Mouse (Mus musculus): ENCODE results near the gene Capns2. TPM values are rescaled to one million over a fixed set of nuclear protein-coding genes. Genes with fewer than 3 reads are reported as not detected.

Gene Capns2
- 0.39 and 0.46 TPM in 2 replicates for polyA plus RNA-seq (2012; rRNA removed)

DNA sequence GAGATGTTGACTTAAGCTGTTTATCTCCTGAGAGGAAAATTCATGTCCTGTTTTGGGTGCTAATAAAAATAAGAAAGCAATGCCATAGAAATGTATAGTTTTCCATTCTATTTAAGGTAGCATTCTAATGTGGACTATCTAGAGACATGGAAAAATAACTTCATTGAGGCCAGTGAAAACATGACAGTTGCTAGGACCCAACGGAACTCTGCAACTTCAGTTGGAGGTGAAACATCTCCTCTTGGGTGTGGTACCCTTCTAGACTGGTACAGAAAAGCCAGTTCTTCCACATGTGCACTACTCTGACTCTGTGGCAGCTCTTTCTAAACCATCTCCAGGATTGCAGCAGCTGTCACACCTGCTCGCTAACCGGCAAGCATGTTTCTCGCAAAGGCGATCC is at the start of gene Capns2:
TSS of gene Capns2 (plus strand) at position 301 of the 400 bp plus-strand sequence.
- no peaks in the 10 kb centered on the region for H3K27me3 ChIP-seq (ENCODE audit: control insufficient read depth, insufficient read depth, low read length)
- 96% methylated on average over 5 of the region's 5 CpGs for WGBS
- no peak for DNase-seq
- no peaks in the 10 kb centered on the region; the same call in 1 of the 2 replicates for H3K4me1 ChIP-seq (ENCODE audit: control insufficient read depth, insufficient read depth, low read length)
- no peak for TF ChIP-seq POLR2A (IDR thresholded peaks at IDR 0.05; ENCODE audit: borderline replicate concordance, insufficient read depth, low read length)
- TF ChIP-seq CTCF (IDR thresholded peaks at IDR 0.05; ENCODE audit: borderline replicate concordance, insufficient read depth, low read depth, low read length): no peak
- H3K27ac ChIP-seq (ENCODE audit: insufficient read depth, low read length): no peak within 1 kb of the TSS
- no peak within 1 kb of the TSS for H3K4me3 ChIP-seq (replicated peaks; ENCODE audit: insufficient read depth, low read depth, low read length)

DNA sequence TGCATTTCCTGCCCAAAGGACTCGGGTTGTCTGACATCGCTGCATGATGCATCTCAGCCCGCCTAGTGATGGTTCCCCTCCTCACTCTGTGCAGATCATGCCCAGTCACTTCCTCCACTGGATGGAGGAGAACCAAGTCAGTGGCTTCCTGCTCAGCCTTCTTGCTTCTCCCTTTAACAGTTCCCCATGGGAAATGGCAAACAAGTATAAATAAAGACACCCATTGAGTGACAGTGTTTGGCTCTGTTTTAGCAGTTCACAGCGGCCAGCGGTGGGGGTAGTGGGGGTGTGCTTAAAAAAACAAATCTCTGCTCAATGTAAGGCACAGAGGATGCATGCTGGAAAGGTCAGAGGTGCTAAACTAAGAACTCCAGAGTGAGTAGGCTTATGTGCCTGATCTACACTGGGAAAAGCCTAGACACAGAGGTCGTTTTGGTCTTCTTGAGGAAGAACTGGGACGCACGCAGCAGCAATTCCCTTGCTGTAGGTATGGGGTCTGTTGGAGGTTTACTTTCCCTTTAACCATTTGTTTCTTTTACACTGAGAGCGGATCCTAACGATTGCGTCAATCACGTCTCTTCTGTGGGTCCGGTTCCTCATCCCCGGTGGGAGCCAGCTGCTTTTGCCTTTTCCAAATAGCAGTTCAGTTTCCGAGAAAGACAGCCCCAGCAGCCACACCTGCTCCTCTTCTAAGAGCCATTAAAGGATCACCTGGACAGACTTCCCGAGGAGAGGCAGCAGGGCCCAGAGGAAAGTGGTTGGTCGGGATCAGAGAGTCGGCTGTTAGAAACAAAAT is 47.8 kb upstream of the Capns2 start:
- no peaks in the 10 kb centered on the region; the same call in 1 of the 2 replicates for H3K4me1 ChIP-seq (ENCODE audit: control insufficient read depth, insufficient read depth, low read length)
- TF ChIP-seq CTCF (IDR thresholded peaks at IDR 0.05; ENCODE audit: borderline replicate concordance, insufficient read depth, low read depth, low read length): no peak
- TF ChIP-seq POLR2A (IDR thresholded peaks at IDR 0.05; ENCODE audit: borderline replicate concordance, insufficient read depth, low read length): no peak
- H3K27me3 ChIP-seq (ENCODE audit: control insufficient read depth, insufficient read depth, low read length): no peaks in the 10 kb centered on the region; the same call in 1 of the 2 replicates
- no peak for DNase-seq
- 56% methylated on average over 18 of the region's 18 CpGs for WGBS
- no peak overlapping the region for H3K4me3 ChIP-seq (replicated peaks; ENCODE audit: insufficient read depth, low read depth, low read length)
- no peak overlapping the region for H3K27ac ChIP-seq (ENCODE audit: insufficient read depth, low read length)

DNA sequence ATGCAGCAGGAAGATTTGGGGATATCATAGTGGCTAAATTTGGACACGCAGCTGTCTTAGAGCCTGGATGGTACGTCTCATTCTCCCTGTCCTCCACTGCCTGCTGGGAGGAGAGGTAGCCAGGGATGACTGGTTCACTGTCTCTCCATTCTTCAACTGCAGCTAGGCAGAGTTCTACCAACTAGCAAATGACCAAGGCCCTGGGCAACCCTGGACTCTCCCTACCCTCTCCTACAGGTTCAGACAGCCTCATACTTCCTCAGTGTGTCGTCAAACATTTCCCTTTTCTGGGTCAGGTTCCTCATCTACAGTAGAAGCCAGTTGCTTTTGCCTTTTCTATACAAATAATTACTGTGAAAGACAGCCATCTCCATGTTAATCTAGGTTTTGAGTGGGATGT is 46.5 kb upstream of the Capns2 start:
- H3K4me3 ChIP-seq (replicated peaks; ENCODE audit: insufficient read depth, low read depth, low read length): no peak overlapping the region
- H3K27ac ChIP-seq (ENCODE audit: insufficient read depth, low read length): no peak overlapping the region
- H3K4me1 ChIP-seq (ENCODE audit: control insufficient read depth, insufficient read depth, low read length): no peaks in the 10 kb centered on the region; the same call in 1 of the 2 replicates
- WGBS: 78% methylated on average over 3 of the region's 3 CpGs
- DNase-seq: no peak
- no peaks in the 10 kb centered on the region; the same call in 1 of the 2 replicates for H3K27me3 ChIP-seq (ENCODE audit: control insufficient read depth, insufficient read depth, low read length)
- no peak for TF ChIP-seq POLR2A (IDR thresholded peaks at IDR 0.05; ENCODE audit: borderline replicate concordance, insufficient read depth, low read length)
- TF ChIP-seq CTCF (IDR thresholded peaks at IDR 0.05; ENCODE audit: borderline replicate concordance, insufficient read depth, low read depth, low read length): no peak

DNA sequence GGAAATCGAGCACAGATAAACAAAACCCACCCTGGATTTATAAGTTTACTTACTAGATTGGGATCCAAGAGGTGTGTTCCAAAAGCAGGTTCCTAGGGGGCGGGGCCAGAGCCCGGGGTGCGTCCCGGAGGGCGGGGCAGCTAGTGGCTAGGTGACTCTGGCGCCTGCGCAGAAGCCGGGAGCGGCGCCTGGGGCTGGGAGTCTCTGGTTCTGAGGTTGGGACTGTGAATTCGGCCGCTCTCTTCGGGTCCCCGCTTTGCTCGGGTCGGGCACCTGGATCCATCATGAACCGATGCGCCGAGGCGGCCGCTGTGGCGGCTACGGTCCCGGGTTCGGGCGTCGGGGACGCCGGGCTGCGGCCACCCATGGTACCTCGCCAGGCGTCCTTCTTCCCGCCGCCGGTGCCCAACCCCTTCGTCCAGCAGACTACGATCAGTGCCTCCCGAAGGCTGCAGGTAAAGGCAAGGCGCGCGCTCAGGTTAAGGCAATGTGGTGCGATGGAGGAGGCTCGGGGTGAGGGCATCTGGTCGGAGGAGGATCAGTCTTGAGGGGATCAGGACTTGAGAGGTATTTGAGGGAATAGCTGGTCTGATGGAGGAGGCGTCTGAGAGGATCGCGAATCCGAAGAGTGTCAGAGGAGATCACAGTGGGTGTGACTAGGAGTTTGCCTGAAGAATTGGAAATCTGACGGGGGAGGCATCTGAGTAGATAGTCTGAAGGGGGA is 45.9 kb upstream of the Capns2 start, which contains the start of gene Lpcat2:
TSS of gene Lpcat2 (plus strand) at position 169 of the 724 bp plus-strand sequence.
- no peaks in the 10 kb centered on the region; the same call in 1 of the 2 replicates for H3K27me3 ChIP-seq (ENCODE audit: control insufficient read depth, insufficient read depth, low read length)
- peak; percentile 54 to 55 for DNase-seq
- no peaks in the 10 kb centered on the region; the same call in 1 of the 2 replicates for H3K4me1 ChIP-seq (ENCODE audit: control insufficient read depth, insufficient read depth, low read length)
- TF ChIP-seq CTCF (IDR thresholded peaks at IDR 0.05; ENCODE audit: borderline replicate concordance, insufficient read depth, low read depth, low read length) (no peak), POLR2A (IDR thresholded peaks at IDR 0.05; ENCODE audit: borderline replicate concordance, insufficient read depth, low read length) (no peak)
- H3K4me3 ChIP-seq (replicated peaks; ENCODE audit: insufficient read depth, low read depth, low read length): peak within 1 kb of the TSS; percentile 53
- H3K27ac ChIP-seq (ENCODE audit: insufficient read depth, low read length): no peak within 1 kb of the TSS
- WGBS: 2% methylated on average over 50 of the region's 50 CpGs

DNA sequence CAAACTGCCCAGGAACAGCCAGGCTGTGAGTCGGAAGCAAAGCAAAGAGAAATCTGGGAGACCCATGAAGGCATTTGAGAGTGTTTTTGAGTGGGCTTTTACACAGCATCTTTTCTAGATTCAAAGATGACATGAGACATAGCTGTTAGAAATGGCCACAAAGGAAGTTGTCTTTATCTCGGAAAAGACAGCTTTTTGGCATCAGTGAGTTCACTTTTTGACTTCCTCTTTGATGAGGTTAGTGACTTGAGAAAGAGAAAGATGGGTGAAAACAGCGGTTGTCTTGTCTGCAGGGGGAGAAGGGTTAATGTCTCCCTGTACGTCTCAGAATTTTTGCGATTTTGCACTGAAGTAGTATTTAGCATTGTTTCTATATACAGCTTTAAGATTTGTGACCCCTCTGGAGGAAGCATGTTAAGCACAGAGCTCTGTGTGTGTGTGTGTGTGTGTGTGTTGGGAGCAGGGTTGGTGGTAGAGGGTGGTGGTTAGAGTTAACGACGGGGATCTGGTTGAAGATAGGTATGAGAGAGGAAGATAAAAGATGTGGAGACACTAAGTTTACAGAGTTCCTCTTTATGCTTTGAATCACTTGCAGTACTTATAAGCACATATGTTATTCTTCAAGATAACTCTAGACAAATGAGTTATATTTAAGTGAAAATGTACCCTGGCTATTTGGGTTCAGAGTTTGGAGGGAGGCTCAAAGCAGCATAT is 44.8 kb upstream of the Capns2 start:
- Histone ChIP-seq H3K4me3 (replicated peaks; ENCODE audit: insufficient read depth, low read depth, low read length) (no peak overlapping the region), H3K4me1 (ENCODE audit: control insufficient read depth, insufficient read depth, low read length) (no peaks in the 10 kb centered on the region; the same call in 1 of the 2 replicates), H3K27ac (ENCODE audit: insufficient read depth, low read length) (no peak overlapping the region), H3K27me3 (ENCODE audit: control insufficient read depth, insufficient read depth, low read length) (no peaks in the 10 kb centered on the region; the same call in 1 of the 2 replicates)
- no peak for TF ChIP-seq POLR2A (IDR thresholded peaks at IDR 0.05; ENCODE audit: borderline replicate concordance, insufficient read depth, low read length)
- no peak for TF ChIP-seq CTCF (IDR thresholded peaks at IDR 0.05; ENCODE audit: borderline replicate concordance, insufficient read depth, low read depth, low read length)
- no peak for DNase-seq
- 94% methylated on average over 7 of the region's 7 CpGs for WGBS

DNA sequence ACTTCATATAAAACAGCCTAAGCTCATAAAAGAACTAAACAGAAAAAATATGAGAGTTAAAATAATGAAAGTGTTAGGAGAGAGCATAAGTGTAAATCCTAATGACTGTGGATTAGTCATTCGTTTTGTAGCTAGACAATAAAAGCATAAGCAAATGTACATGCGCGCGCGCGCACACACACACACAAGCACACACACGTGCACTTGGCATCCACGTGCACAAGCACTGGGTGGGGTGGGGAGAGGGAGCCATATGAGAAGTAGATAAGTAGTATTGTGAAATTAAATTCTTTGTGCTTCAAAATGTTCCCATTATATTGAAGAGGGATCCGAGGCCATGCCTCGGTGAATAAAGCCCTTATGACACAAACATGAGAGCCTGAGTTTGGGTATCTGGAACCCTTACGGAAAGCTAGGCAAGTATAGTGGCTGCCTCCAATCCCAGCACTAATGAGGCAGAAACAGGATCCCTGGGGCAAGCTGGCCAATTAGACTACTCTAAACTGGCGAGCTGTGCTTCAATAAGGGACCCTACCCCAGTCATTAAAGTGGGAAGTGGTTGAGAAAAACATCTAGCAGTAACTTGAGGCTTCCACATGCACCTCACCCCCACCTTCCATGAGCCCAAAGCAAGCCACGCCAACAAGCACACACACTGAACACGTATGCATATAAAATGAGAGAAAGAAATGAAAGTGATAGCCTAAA is 42.6 kb upstream of the Capns2 start:
- no peak for TF ChIP-seq CTCF (IDR thresholded peaks at IDR 0.05; ENCODE audit: borderline replicate concordance, insufficient read depth, low read depth, low read length)
- TF ChIP-seq POLR2A (IDR thresholded peaks at IDR 0.05; ENCODE audit: borderline replicate concordance, insufficient read depth, low read length): no peak
- H3K27ac ChIP-seq (ENCODE audit: insufficient read depth, low read length): no peak overlapping the region
- 86% methylated on average over 14 of the region's 14 CpGs for WGBS
- DNase-seq: no peak
- no peaks in the 10 kb centered on the region; the same call in 1 of the 2 replicates for H3K27me3 ChIP-seq (ENCODE audit: control insufficient read depth, insufficient read depth, low read length)
- H3K4me1 ChIP-seq (ENCODE audit: control insufficient read depth, insufficient read depth, low read length): no peaks in the 10 kb centered on the region
- no peak overlapping the region for H3K4me3 ChIP-seq (replicated peaks; ENCODE audit: insufficient read depth, low read depth, low read length)

DNA sequence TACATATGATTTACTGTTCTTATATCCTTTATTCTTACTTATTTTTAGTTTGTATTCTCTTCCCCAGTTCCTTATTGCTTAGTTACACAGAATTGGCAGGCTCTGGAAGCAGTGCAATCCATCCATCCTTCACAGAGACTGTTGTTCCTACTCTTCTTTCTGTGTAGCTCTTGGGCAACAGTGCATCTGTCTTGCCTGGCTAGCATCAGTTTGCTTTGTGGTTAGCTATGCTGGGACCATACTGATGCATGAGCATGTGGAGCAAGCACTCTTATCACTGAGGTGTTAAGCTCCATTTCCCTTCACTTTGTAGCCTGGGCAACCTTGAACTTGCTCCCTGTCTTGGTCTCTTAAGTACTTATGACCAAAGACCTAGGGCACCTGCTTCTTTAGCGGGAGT is 39.2 kb upstream of the Capns2 start:
- no peak overlapping the region for H3K27ac ChIP-seq (ENCODE audit: insufficient read depth, low read length)
- H3K27me3 ChIP-seq (ENCODE audit: control insufficient read depth, insufficient read depth, low read length): no peaks in the 10 kb centered on the region
- no peaks in the 10 kb centered on the region for H3K4me1 ChIP-seq (ENCODE audit: control insufficient read depth, insufficient read depth, low read length)
- no peak for DNase-seq
- H3K4me3 ChIP-seq (replicated peaks; ENCODE audit: insufficient read depth, low read depth, low read length): no peak overlapping the region
- no peak for TF ChIP-seq POLR2A (IDR thresholded peaks at IDR 0.05; ENCODE audit: borderline replicate concordance, insufficient read depth, low read length)
- no peak for TF ChIP-seq CTCF (IDR thresholded peaks at IDR 0.05; ENCODE audit: borderline replicate concordance, insufficient read depth, low read depth, low read length)
- 100% methylated on average over 1 of the region's 1 CpGs for WGBS

Measured in cerebellum, adult 2 months (tissue).